Mouse (Mus musculus) kidney, adult 2 months (tissue): ENCODE measurements around the gene Gsta3. TPM values are rescaled to one million over a fixed set of nuclear protein-coding genes. Genes with fewer than 3 reads are reported as not detected.

Source experiments
- DNase-seq: peaks from one replicate; pipeline ENCODE4 v3.0.0; 2021
- H3K27ac ChIP-seq: fragments of 200-500 bp; 2 replicates; pipeline ENCODE4 v1.5.1; 2012; ENCODE audit warnings: low read depth, low read length, control low read depth, inconsistent platforms; ENCODE audit not compliant: insufficient read depth
- H3K27me3 ChIP-seq: fragments of 200-500 bp; replicated peaks from 2 replicates; pipeline ENCODE4 v1.6.1; 2012; ENCODE audit warnings: mild to moderate bottlenecking, moderate library complexity, low read length, inconsistent platforms; ENCODE audit not compliant: control insufficient read depth, insufficient read depth
- H3K36me3 ChIP-seq: fragments of 200-500 bp; 2 replicates; pipeline ENCODE4 v1.6.1; 2012; ENCODE audit warnings: mild to moderate bottlenecking, moderate library complexity, low read length, inconsistent platforms; ENCODE audit not compliant: control insufficient read depth, insufficient read depth
- H3K4me1 ChIP-seq: fragments of 200-500 bp; 2 replicates; pipeline ENCODE4 v1.6.1; 2011; ENCODE audit warnings: low read length; ENCODE audit not compliant: control insufficient read depth, insufficient read depth
- H3K4me3 ChIP-seq: fragments of 200-500 bp; 2 replicates; pipeline ENCODE4 v1.5.1; 2011; ENCODE audit warnings: mild to moderate bottlenecking, low read depth, low read length, control low read depth; ENCODE audit not compliant: insufficient read depth
- CTCF ChIP-seq: fragments of 200-500 bp; conservative IDR thresholded peaks from 2 replicates; pipeline ENCODE4 v1.5.1; 2011; ENCODE audit warnings: low read depth, mild to moderate bottlenecking, control low read depth, low read length, moderate library complexity, mixed read lengths; ENCODE audit not compliant: insufficient read depth, insufficient read length
- POLR2A ChIP-seq: fragments of 200-500 bp; IDR thresholded peaks from one replicate; pipeline ENCODE4 v1.6.1; 2011; ENCODE audit warnings: low read depth, low read length, control low read depth
- WGBS: fragments of 180-500 bp; shearing (Covaris S2); methylation state at CpG from one replicate; pipeline ENCODE4 v1.1.7; 2018; 5-methylcytosine and 5-hydroxymethylcytosine counted together
- polyA plus RNA-seq: library from polyadenylated mRNA; depleted of rRNA; stranded (reverse); fragments of >200 nt; gene quantifications from 2 replicates; pipeline ENCODE4 v1.2.3, GENCODE M21; 2012

Gsta3 gene
- polyA plus RNA-seq, 1 experiment: 109 TPM

- TF ChIP-seq CTCF: no peak
- no peak for TF ChIP-seq POLR2A
- no peak overlapping the region for H3K4me3 ChIP-seq
- no peaks in the 10 kb centered on the region for H3K36me3 ChIP-seq
- H3K4me1 ChIP-seq: no peaks in the 10 kb centered on the region
- DNase-seq: no peak
- no peak overlapping the region for H3K27ac ChIP-seq
- H3K27me3 ChIP-seq: no peaks in the 10 kb centered on the region
Observed at GRCm38 (mm10) chr1:21247896-21248295, 7.5 kb downstream of the Gsta3 start.

DNA sequence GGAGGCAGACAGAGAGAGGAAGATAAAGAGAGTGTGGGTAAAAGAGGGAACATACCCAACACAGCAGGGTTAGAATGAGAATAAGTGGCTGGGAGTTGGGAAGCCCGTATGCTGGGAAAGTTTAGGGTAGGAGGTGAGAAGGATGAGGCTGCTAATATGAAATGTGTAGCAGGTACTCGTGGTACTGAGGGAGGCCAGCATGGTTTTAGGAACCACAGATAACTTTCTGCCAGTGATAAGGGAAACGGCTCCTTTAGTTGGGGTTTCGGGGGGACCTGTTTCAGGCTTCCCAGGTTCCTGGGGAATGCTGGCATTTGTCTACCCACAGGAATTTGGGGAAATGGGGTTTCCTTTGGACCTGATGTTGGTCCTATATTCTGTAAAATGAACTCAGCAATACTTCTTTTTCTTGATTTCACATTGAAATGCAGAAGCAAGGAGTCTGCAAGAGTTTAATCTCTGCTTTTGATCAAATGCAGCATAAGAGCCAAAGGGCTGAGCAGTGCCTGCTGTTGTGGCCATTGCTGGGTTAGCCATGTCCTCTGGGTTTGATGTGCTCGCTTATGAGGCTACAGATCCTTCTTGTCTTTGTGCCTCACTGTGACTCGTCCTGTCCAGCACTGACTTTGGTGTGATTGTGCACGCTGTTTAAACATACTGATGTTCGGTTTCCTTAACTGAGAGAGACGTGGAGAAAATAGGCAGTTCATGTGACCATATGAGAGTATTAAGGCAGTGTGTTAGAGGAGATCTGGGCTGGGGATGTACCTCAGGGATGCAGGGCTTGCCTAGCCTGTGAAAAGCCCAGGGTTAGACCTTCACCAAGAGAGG, 8.4 kb downstream of the Gsta3 start:
- H3K27ac ChIP-seq: no peak overlapping the region
- DNase-seq: no peak
- no peaks in the 10 kb centered on the region for H3K36me3 ChIP-seq
- H3K4me1 ChIP-seq: no peaks in the 10 kb centered on the region
- H3K27me3 ChIP-seq: no peaks in the 10 kb centered on the region
- TF ChIP-seq CTCF (no peak), POLR2A (no peak)
- WGBS: 89% methylated on average over 9 of the region's 9 CpGs
- no peak overlapping the region for H3K4me3 ChIP-seq

DNA sequence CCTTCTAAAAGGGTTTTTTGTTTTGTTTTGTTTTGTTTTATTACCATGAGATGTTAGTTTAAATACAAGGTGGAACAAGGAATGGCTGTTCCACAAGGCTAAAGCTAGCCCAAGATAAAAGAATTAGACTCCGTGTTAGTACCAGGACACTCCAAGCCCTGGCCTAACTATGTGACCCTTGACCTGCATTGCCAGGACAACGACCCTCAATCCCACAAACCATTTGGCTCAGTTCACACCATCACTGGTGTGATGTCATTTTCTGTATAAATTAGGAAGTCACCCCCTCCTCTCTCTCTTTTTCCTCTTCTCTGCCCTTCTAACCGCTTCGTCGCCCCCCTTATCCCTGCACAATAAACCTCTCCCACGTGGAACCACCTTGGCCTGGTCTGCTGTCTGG, 11.3 kb downstream of the Gsta3 start:
- no peak overlapping the region for H3K27ac ChIP-seq
- DNase-seq: no peak

GRCm38 (mm10) chr1:21252566-21253302, 12.3 kb downstream of the Gsta3 start:
- no peaks in the 10 kb centered on the region for H3K4me1 ChIP-seq
- no peaks in the 10 kb centered on the region for H3K27me3 ChIP-seq
- TF ChIP-seq CTCF (0 out of 2 replicates have a peak, but pooled peaks have one; percentile 11), POLR2A (no peak)
- H3K27ac ChIP-seq: no peak overlapping the region
- no peak overlapping the region for H3K4me3 ChIP-seq
- WGBS: 43% methylated on average over 10 of the region's 10 CpGs
- no peaks in the 10 kb centered on the region for H3K36me3 ChIP-seq
- DNase-seq: peak; percentile 51

More for the DNA sequence above, 11.3 kb downstream of the Gsta3 start:
- WGBS: 57% methylated on average over 6 of the region's 6 CpGs
- TF ChIP-seq POLR2A (no peak), CTCF (no peak)
- no peaks in the 10 kb centered on the region for H3K4me1 ChIP-seq
- H3K4me3 ChIP-seq: no peak overlapping the region
- no peaks in the 10 kb centered on the region for H3K36me3 ChIP-seq
- H3K27me3 ChIP-seq: no peaks in the 10 kb centered on the region

- Histone ChIP-seq H3K4me3 (no peak overlapping the region), H3K36me3 (no peaks in the 10 kb centered on the region), H3K27ac (no peak overlapping the region), H3K27me3 (no peaks in the 10 kb centered on the region), H3K4me1 (no peaks in the 10 kb centered on the region)
- 82% methylated on average over 1 of the region's 1 CpGs for WGBS
- no peak for DNase-seq
- no peak for TF ChIP-seq POLR2A
- TF ChIP-seq CTCF: no peak
Observed at GRCm38 (mm10) chr1:21253303-21253650, 12.9 kb downstream of the Gsta3 start.

- peaks cover 2% of the 10 kb centered on the region; the same call in 1 of the 2 replicates for H3K36me3 ChIP-seq
- WGBS: 51% methylated on average over 4 of the region's 4 CpGs
- no peak overlapping the region for H3K27ac ChIP-seq
- no peaks in the 10 kb centered on the region for H3K27me3 ChIP-seq
- no peak for TF ChIP-seq CTCF
- no peak for TF ChIP-seq POLR2A
- no peaks in the 10 kb centered on the region for H3K4me1 ChIP-seq
- H3K4me3 ChIP-seq: no peak overlapping the region
- no peak for DNase-seq
Observed at GRCm38 (mm10) chr1:21253856-21254255, 13.5 kb downstream of the Gsta3 start.

DNA sequence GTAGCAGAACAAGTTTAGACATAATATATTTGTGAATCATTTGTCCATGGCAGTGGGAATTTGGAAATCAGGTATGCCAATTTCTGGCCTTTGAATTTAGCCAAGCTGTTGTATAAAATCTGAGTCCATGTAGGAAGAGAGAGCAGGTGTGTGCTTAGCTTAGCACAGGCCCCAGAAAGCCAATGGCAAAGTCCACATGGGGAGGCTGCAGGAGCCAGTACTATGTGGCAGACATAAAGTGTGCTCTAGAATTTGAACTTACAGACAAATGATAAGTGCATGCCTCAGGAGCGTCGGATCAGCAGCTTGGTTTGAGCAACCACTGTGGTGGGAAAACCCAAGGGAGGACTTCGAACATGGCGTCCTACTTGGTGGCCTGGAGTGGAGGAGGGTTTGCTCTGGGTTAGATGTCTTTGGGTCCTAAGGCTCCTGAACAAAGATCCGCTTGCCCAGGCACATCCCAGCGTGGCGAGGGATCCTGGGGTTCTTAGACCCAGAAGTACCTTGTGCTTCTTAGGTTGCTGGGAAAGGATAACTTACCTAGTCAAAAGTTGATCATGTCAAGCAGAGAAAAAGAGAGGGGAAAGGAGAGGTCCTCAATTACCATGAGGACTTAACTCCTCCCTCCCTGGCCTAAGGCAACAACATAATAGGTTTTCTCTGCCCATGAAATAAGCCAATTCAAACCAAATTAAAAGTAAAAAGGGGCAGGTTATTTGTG, 15.4 kb downstream of the Gsta3 start:
- Histone ChIP-seq H3K4me3 (no peak overlapping the region), H3K27me3 (no peaks in the 10 kb centered on the region), H3K36me3 (peaks cover 3% of the 10 kb centered on the region), H3K4me1 (no peaks in the 10 kb centered on the region), H3K27ac (no peak overlapping the region)
- TF ChIP-seq CTCF (no peak), POLR2A (no peak)
- DNase-seq: no peak
- WGBS: 94% methylated on average over 7 of the region's 7 CpGs
